Mouse (Mus musculus): ENCODE data around the gene Camta2.

DNA sequence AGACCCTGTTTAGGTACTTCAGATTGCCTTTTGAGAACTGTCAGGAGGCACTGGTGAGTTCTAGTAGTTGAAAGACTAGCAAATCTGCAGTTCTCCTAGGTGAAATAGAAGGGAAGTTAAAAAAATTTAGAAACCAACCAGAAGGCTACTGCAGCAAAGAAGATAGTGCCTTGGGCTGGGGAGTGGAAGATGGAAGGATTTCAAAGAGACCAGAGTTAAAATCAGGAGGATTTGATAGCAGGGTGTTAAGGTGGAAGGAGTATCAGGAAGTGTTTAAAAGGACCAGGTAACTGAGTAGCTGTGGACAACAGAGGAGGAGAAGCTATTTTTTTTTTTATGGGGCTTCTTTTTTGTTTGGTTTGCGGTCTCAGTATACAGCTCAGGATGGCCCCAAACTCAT lies 50.1 kb downstream of the Camta2 start:
- TF ChIP-seq CTCF (conservative IDR thresholded peaks at IDR 0.05; ENCODE audit: low read length): no peak
- TF ChIP-seq NANOG (IDR thresholded peaks at IDR 0.05; ENCODE audit: borderline replicate concordance, low read length): no peak

Data from E14TG2a.4 (cell line).